Mouse (Mus musculus): Measurements from ENCODE around the gene Otos. TPM values are rescaled to one million over a fixed set of nuclear protein-coding genes. Genes with fewer than 3 reads are reported as not detected.

Gene Otos
- polyA plus RNA-seq, 1 experiment from 2014 or later, result 0.09 TPM

DNA sequence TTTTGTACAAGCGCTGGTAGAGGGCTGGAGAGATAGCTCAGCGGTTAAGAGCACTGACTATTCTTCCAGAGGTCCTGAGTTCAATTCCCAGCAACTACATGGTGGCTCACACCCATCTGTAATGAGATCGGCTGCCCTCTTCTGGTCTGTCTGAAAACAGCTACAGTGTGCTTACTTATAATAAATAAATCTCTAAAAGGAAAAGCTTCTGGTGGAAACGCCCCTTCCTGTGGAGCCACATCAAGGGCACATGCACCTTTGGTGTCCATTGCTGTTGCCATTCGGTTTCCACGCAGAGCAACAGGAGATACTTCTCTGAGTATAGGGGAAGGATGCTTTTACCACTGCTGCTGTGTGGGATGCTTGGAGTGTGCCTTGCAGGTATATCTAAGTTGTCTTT is 15.7 kb downstream of the Otos start:
- no peak overlapping the region for H3K4me3 ChIP-seq (ENCODE audit: low read depth, low read length)
- no peaks in the 10 kb centered on the region for H3K4me1 ChIP-seq (replicated peaks; ENCODE audit: control insufficient read depth, insufficient read depth, low read length)
- no peak overlapping the region for H3K4me2 ChIP-seq (replicated peaks; ENCODE audit: low read depth, low read length)
- no peaks in the 10 kb centered on the region for H3K27me3 ChIP-seq (ENCODE audit: control insufficient read depth, insufficient read depth, low read length)
- ATAC-seq (ENCODE audit: low FRiP score), result no peak
- 66% methylated on average over 6 of the region's 6 CpGs for WGBS
- no peak overlapping the region for H3K27ac ChIP-seq (ENCODE audit: low read depth, low read length)
- H3K9ac ChIP-seq (ENCODE audit: low read depth, low read length), result no peak overlapping the region
- H3K9me3 ChIP-seq (ENCODE audit: control insufficient read depth, low read length), result no peaks in the 10 kb centered on the region
- no peaks in the 10 kb centered on the region; the same call in 1 of the 2 replicates for H3K36me3 ChIP-seq (ENCODE audit: control insufficient read depth, insufficient read depth, low read length)
- DNase-seq (ENCODE audit: low spot score), result no peak

DNA sequence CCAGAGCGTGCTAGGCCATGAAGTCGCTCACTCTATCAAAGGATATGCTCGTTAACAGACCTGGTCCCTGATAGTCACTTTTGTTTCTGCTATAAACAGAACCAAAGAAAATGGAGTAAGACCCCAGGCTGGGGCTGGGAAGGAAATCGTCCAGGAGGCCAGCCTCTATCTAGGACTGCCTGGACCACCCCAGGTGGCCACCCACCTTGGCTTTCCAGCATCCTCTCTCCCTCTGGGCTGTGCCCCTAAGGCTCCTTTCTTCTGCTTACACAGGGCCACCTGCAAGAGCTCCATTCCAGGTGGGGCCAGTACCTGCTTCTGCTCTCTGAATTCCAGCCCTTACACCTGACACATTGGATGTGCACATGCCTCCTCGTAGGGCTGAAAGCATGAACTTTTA is 16.4 kb downstream of the Otos start:
- DNase-seq (ENCODE audit: low spot score), result no peak
- Histone ChIP-seq H3K4me3 (ENCODE audit: low read depth, low read length) (no peak overlapping the region), H3K27ac (ENCODE audit: low read depth, low read length) (no peak overlapping the region), H3K4me2 (replicated peaks; ENCODE audit: low read depth, low read length) (no peak overlapping the region), H3K27me3 (ENCODE audit: control insufficient read depth, insufficient read depth, low read length) (no peaks in the 10 kb centered on the region), H3K9me3 (ENCODE audit: control insufficient read depth, low read length) (no peaks in the 10 kb centered on the region), H3K9ac (ENCODE audit: low read depth, low read length) (no peak overlapping the region), H3K36me3 (ENCODE audit: control insufficient read depth, insufficient read depth, low read length) (no peaks in the 10 kb centered on the region; the same call in 1 of the 2 replicates), H3K4me1 (replicated peaks; ENCODE audit: control insufficient read depth, insufficient read depth, low read length) (no peaks in the 10 kb centered on the region)
- ATAC-seq (ENCODE audit: low FRiP score), result no peak
- WGBS, result 81% methylated on average over 5 of the region's 5 CpGs

DNA sequence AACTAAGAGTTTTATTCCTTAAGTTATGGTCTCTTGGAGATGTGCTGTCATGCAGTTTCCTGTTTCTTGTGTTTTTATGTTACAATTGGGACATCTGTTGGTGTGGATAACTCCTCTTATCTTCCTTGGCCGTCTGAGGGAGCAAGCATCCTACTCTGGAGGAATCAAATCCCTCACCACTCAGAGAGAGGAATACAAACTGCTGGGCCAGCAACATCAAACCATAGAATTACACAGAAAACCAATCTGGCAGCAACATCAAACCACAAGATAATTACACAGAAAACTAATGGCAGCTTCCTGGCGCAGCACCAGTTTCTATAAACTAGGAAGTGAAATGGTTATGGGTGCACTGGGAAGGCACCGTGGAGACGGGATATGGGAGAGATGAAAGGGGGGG is 20.4 kb downstream of the Otos start:
- no peaks in the 10 kb centered on the region for H3K36me3 ChIP-seq (ENCODE audit: control insufficient read depth, insufficient read depth, low read length)

DNA sequence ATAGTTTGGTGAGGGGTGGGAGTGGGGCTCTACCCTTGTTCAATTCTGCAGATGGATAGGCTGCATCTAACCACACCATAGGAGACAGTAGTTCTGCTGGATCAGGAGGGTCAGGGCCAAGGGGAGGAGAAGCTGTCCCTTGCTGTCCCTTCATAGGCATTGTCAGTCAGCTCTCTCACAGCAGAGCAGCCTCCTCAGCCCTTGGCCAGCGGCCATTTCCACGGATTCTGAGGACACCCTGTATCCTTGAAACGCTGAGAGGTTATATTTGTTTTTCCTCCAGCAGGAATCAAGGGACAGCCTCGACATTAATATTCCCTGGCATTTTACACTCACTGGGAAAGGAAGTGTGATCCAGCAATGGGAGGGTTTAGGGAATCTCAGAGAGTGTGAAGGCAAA is 30.3 kb downstream of the Otos start:
- ATAC-seq (ENCODE audit: low FRiP score) (no peak), DNase-seq (ENCODE audit: low spot score) (no peak)
- Histone ChIP-seq H3K27ac (ENCODE audit: low read depth, low read length) (no peak overlapping the region), H3K4me3 (ENCODE audit: low read depth, low read length) (no peak overlapping the region), H3K27me3 (ENCODE audit: control insufficient read depth, insufficient read depth, low read length) (no peaks in the 10 kb centered on the region), H3K9ac (ENCODE audit: low read depth, low read length) (no peak overlapping the region), H3K9me3 (ENCODE audit: control insufficient read depth, low read length) (no peaks in the 10 kb centered on the region), H3K4me2 (replicated peaks; ENCODE audit: low read depth, low read length) (no peak overlapping the region), H3K36me3 (ENCODE audit: control insufficient read depth, insufficient read depth, low read length) (no peaks in the 10 kb centered on the region), H3K4me1 (replicated peaks; ENCODE audit: control insufficient read depth, insufficient read depth, low read length) (0 out of 2 replicates have a peak, but pooled peaks cover 2% of the 10 kb centered on the region)
- WGBS, result 72% methylated on average over 4 of the region's 4 CpGs

More for the DNA sequence above, 20.4 kb downstream of the Otos start:
- H3K4me1 ChIP-seq (replicated peaks; ENCODE audit: control insufficient read depth, insufficient read depth, low read length), result no peaks in the 10 kb centered on the region
- 85% methylated on average over 4 of the region's 4 CpGs for WGBS
- no peak overlapping the region for H3K4me2 ChIP-seq (replicated peaks; ENCODE audit: low read depth, low read length)
- no peak overlapping the region for H3K4me3 ChIP-seq (ENCODE audit: low read depth, low read length)
- H3K9ac ChIP-seq (ENCODE audit: low read depth, low read length), result no peak overlapping the region
- H3K9me3 ChIP-seq (ENCODE audit: control insufficient read depth, low read length), result no peaks in the 10 kb centered on the region
- H3K27me3 ChIP-seq (ENCODE audit: control insufficient read depth, insufficient read depth, low read length), result no peaks in the 10 kb centered on the region
- no peak for DNase-seq (ENCODE audit: low spot score)
- H3K27ac ChIP-seq (ENCODE audit: low read depth, low read length), result no peak overlapping the region
- no peak for ATAC-seq (ENCODE audit: low FRiP score)

DNA sequence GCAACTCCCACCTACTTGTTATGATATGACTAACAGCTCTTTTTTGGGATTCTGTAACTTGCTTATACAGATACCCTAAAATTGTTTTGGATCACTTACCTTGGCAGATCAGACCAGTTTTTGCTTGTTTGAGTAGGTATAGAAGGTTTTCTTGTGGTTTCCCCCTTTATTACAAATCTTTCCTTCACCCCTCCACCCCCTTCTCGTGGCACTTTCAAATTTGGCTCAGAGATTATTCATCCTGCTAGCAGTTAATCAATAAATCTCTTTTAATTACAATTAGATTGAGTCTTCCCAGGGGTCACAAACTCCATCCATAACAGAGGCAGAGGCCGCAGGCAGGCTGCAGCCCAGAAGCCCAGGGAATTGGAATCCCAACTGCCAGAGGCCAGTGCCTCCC is 31.2 kb downstream of the Otos start, which contains the start of gene Olfr12:
Gene Olfr12 (plus strand): TSS at position 301 of the 400 bp plus-strand sequence.
- no peak within 1 kb of the TSS for H3K9ac ChIP-seq (ENCODE audit: low read depth, low read length)
- H3K27me3 ChIP-seq (ENCODE audit: control insufficient read depth, insufficient read depth, low read length), result no peaks in the 10 kb centered on the region
- H3K27ac ChIP-seq (ENCODE audit: low read depth, low read length), result no peak within 1 kb of the TSS
- H3K4me1 ChIP-seq (replicated peaks; ENCODE audit: control insufficient read depth, insufficient read depth, low read length), result 0 out of 2 replicates have a peak, but pooled peaks cover 2% of the 10 kb centered on the region
- ATAC-seq (ENCODE audit: low FRiP score) (no peak), DNase-seq (ENCODE audit: low spot score) (no peak)
- no peaks in the 10 kb centered on the region for H3K9me3 ChIP-seq (ENCODE audit: control insufficient read depth, low read length)
- H3K4me3 ChIP-seq (ENCODE audit: low read depth, low read length), result no peak within 1 kb of the TSS
- H3K36me3 ChIP-seq (ENCODE audit: control insufficient read depth, insufficient read depth, low read length), result no peaks in the 10 kb centered on the region
- WGBS, result 54% methylated on average over 2 of the region's 2 CpGs
- H3K4me2 ChIP-seq (replicated peaks; ENCODE audit: low read depth, low read length), result no peak within 1 kb of the TSS

DNA sequence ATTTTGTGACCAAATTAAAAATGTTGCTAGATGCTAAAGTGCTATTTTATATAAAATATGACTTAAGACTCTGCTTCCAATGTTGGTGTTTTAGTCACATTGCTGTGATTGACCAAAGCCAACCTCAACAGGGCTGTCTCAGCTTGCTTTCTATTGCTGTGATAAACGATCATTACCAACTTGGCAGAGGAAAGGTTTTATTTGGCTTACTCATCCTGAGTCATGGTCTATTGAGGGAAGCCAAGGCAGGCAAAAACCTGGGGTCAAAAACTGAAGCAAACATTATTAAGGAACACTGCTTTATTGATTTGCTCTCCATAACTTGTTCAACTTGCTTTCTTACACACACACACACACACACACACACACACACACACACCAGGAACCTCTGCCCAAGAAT is 32.6 kb downstream of the Otos start:
- no peaks in the 10 kb centered on the region for H3K27me3 ChIP-seq (ENCODE audit: control insufficient read depth, insufficient read depth, low read length)
- 0 out of 2 replicates have a peak, but pooled peaks cover 2% of the 10 kb centered on the region for H3K4me1 ChIP-seq (replicated peaks; ENCODE audit: control insufficient read depth, insufficient read depth, low read length)
- H3K36me3 ChIP-seq (ENCODE audit: control insufficient read depth, insufficient read depth, low read length), result no peaks in the 10 kb centered on the region
- no peak overlapping the region for H3K27ac ChIP-seq (ENCODE audit: low read depth, low read length)
- H3K9me3 ChIP-seq (ENCODE audit: control insufficient read depth, low read length), result no peaks in the 10 kb centered on the region
- no peak overlapping the region for H3K9ac ChIP-seq (ENCODE audit: low read depth, low read length)
- no peak for ATAC-seq (ENCODE audit: low FRiP score)
- WGBS, result 85% methylated on average over 1 of the region's 1 CpGs
- no peak overlapping the region for H3K4me3 ChIP-seq (ENCODE audit: low read depth, low read length)
- no peak overlapping the region for H3K4me2 ChIP-seq (replicated peaks; ENCODE audit: low read depth, low read length)
- DNase-seq (ENCODE audit: low spot score), result no peak

DNA sequence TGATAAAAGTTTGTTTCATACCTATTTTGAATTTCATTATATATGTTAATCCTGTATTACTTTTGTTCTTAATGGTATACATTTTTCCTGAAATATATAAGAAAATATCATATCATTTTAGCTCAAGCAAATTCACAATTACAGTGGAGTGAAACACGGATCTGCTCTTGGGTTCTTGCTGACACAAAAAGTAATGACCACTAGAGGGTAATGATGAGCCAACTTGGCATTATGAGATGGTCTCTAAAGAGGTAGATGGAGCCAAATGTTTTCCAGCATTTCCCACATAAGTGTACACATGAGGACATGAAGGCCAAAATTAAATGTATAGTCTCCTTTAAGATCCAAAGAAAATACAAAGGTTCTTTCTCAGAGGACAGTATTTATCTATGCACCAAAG is 34.1 kb downstream of the Otos start:
- Histone ChIP-seq H3K27ac (ENCODE audit: low read depth, low read length) (no peak overlapping the region), H3K9ac (ENCODE audit: low read depth, low read length) (no peak overlapping the region), H3K4me3 (ENCODE audit: low read depth, low read length) (no peak overlapping the region), H3K4me1 (replicated peaks; ENCODE audit: control insufficient read depth, insufficient read depth, low read length) (0 out of 2 replicates have a peak, but pooled peaks cover 2% of the 10 kb centered on the region), H3K4me2 (replicated peaks; ENCODE audit: low read depth, low read length) (no peak overlapping the region), H3K9me3 (ENCODE audit: control insufficient read depth, low read length) (no peaks in the 10 kb centered on the region), H3K36me3 (ENCODE audit: control insufficient read depth, insufficient read depth, low read length) (no peaks in the 10 kb centered on the region), H3K27me3 (ENCODE audit: control insufficient read depth, insufficient read depth, low read length) (no peaks in the 10 kb centered on the region)
- ATAC-seq (ENCODE audit: low FRiP score) (no peak), DNase-seq (ENCODE audit: low spot score) (peak; percentile 28)
- WGBS, result 17% methylated on average over 1 of the region's 1 CpGs

DNA sequence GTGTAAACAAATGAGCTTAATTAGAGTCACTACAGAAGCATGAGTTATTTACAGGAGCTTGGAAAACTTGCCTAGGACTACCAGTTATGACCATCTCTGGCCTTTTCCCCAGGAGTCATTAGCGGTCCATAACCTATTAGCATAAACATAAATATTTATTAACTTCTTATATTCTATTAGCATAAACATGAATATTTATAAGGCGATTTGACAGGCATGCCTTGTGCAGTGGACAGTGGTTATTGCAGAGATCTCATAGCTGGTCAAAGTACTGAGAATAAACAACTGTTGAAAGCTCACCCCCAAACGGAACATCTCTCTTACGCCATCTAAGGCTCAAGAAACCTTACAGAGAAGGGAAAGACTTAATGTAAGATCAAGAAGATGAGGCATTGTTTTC is 35.5 kb downstream of the Otos start:
- Histone ChIP-seq H3K4me1 (replicated peaks; ENCODE audit: control insufficient read depth, insufficient read depth, low read length) (0 out of 2 replicates have a peak, but pooled peaks cover 2% of the 10 kb centered on the region), H3K4me2 (replicated peaks; ENCODE audit: low read depth, low read length) (no peak overlapping the region), H3K36me3 (ENCODE audit: control insufficient read depth, insufficient read depth, low read length) (no peaks in the 10 kb centered on the region), H3K27ac (ENCODE audit: low read depth, low read length) (no peak overlapping the region), H3K4me3 (ENCODE audit: low read depth, low read length) (no peak overlapping the region), H3K9ac (ENCODE audit: low read depth, low read length) (no peak overlapping the region), H3K9me3 (ENCODE audit: control insufficient read depth, low read length) (no peaks in the 10 kb centered on the region), H3K27me3 (ENCODE audit: control insufficient read depth, insufficient read depth, low read length) (no peaks in the 10 kb centered on the region)
- ATAC-seq (ENCODE audit: low FRiP score) (peak; percentile 40; the same call in 1 of the 2 replicates), DNase-seq (ENCODE audit: low spot score) (peak; percentile 4)
- 40% methylated on average over 4 of the region's 4 CpGs for WGBS

DNA sequence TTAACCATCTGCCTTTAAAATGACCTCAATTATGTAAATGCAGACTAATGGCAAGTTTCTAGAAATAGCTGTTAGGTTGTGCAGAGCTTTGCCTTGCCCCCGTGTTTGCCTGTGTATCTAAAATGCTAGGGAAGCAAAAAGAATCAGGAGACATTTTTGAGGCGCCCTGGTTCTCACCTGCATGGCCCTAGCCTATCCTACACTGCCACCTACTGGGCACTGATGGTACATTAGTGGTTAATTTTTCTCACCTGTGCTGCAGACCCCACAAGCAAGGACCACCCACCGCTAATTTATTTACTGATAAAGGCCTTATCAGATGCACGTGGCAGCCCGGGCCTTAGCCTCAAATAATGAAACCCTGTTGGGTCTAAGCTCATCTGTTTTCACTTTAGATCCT is 37.6 kb downstream of the Otos start:
- Histone ChIP-seq H3K27ac (ENCODE audit: low read depth, low read length) (no peak overlapping the region), H3K36me3 (ENCODE audit: control insufficient read depth, insufficient read depth, low read length) (no peaks in the 10 kb centered on the region), H3K4me2 (replicated peaks; ENCODE audit: low read depth, low read length) (no peak overlapping the region), H3K9ac (ENCODE audit: low read depth, low read length) (no peak overlapping the region), H3K27me3 (ENCODE audit: control insufficient read depth, insufficient read depth, low read length) (no peaks in the 10 kb centered on the region), H3K4me1 (replicated peaks; ENCODE audit: control insufficient read depth, insufficient read depth, low read length) (no peaks in the 10 kb centered on the region), H3K9me3 (ENCODE audit: control insufficient read depth, low read length) (no peaks in the 10 kb centered on the region), H3K4me3 (ENCODE audit: low read depth, low read length) (no peak overlapping the region)
- 12% methylated on average over 5 of the region's 5 CpGs for WGBS
- ATAC-seq (ENCODE audit: low FRiP score), result no peak
- DNase-seq (ENCODE audit: low spot score), result peak; percentile 73

All from hindbrain, embryonic 11.5 days (tissue).